Mouse (Mus musculus) CH12F3 (cell line): ENCODE data around the gene Hsdl1.

ENCODE experiments used
- in situ Hi-C: fragments of 300-500 bp; cut with MboI; formaldehyde crosslinking; loops from 2 replicates; pipeline ENCODE4 v1.14.3; 2020; ENCODE audit warnings: low sequenced_read_pairs

Hsdl1 gene

DNA sequence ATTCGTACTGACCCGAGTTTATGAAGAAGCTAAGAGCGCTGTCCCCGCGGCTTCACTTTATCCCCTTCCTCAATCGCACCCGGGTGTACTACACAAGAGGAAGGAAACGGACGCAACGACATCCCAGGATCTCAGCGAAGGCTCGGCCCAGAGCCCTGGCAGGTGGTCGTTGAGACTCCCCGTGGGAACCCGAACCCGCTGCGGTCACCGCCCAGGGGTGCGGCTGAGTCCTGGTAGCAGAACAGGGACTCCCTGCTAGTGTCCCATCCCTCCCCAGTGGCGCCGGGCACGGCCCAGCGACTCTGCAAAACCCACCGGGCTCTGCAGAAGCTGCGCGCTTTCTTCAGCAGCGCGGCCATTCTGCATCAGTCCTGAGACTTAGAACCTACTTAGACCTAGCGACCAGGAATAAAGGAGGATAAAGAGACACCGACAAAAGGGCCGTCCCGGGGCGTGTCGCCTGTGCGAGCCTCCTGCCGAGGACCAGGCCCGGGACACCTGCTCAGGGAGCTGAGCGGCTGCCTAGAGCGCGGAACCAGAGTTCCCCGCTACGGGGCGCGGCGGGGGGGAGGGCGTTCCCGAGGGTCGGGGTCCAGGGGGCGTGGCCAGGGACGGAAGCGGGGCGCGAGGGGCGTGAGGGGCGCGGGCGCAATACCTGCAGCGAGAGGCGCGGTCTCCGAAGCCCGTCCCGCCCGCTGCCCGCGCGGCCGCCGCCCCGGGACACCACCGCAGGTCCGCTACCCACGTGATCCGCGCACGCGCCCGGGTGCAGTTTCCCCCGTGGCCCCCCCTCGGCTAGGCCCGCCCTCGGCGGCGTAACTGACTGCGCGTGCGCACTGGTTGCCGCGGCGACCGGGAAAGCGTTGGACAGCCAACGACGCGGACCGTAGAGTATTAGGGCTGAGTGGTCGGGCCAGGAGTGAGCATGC is at the start of gene Hsdl1, which contains the start of gene Dnaaf1:
TSS of gene Hsdl1 (minus strand) at position 747 of the 929 bp plus-strand sequence.
TSS of gene Dnaaf1 (plus strand) at position 799 of the 929 bp plus-strand sequence.
- in situ Hi-C loops = no loop called here

DNA sequence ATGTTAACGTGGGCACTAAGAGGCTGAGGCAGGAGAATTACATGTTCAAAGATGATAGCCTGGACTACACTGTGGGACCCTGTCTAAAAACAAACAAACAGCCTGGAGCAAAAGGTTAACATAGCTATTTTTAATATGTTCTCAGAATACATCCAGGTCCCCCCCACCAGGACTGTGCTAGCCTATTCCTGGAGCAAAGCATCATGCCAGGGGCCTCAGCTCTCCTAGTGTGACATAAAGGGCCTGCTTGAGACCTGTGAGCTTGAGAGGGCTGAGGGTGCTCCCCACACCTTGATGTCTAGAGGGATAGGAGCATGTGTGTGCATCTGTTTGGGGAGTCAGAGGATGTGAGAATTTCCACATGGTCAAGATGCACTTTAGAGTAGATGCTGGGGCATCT is 48.8 kb upstream of the Hsdl1 start:
- in situ Hi-C loops = no loop called here

DNA sequence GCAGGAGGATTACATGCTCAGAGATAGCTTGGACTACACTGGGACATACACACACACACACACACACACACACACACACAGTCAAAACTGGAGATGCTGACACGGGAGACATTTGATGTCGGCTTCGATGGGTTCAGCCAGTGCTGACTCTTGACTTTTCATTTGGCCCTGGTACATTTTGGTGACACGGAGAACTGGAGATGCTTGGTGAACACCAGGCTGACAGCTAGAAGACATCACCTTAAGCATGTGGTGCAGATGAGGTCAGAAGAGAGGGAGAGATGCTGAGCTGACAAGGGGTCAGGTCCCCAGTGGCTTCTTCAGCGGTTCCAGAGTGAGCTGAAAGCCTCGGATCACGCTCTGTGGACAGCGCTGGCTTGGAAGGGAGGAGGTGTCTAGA is 48.1 kb upstream of the Hsdl1 start:
- in situ Hi-C loops = no loop called here

DNA sequence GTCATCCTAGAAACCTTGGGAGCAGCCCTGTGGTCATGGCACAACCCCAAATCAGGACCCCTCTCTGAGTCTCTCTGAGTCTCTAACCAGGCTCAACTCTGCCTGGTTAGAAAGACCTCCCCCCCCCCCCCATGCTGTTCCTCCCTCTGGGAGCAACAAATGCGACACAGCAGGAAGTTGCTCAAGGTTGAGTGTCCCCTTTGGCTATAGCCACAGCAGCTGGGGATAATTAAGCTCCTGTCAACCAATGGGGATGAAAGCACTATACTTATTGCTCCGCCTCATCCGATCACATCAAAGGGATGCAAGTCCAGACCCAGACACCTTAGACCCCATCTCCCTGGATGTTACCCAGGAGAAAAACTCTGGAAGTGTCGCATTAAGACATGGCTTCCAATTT is 47.6 kb upstream of the Hsdl1 start:
- in situ Hi-C loops = no loop called here

DNA sequence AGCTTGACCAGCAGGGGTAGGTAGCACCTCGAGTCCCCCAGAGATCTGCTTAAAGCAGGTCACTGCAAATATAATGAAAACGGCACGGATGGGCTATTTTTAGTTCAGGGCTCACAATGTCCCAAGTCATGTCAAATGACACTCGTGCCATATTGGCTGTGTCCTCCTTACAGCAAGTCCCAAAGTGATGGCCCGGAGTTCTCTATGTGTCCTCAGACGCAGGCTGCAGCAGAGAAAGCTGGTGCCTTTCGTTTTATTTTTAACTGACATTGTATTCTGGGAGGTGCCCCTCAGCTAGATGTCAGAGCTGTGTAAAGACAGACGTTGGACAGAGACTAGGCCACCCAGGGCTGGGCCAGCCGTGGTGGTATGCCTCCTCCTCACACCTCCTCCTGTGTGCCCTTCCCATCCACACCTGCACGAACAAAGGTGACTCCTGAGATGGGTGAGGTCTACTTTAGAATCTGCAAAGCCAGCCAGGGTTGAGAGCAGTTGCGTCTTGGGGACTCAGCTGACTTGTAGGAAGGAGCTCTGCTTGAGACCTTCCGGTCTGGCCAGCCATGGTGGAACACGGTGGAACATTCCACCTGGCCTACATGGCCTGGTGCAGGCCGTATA is 46.0 kb upstream of the Hsdl1 start:
- in situ Hi-C loops = no loop called here

DNA sequence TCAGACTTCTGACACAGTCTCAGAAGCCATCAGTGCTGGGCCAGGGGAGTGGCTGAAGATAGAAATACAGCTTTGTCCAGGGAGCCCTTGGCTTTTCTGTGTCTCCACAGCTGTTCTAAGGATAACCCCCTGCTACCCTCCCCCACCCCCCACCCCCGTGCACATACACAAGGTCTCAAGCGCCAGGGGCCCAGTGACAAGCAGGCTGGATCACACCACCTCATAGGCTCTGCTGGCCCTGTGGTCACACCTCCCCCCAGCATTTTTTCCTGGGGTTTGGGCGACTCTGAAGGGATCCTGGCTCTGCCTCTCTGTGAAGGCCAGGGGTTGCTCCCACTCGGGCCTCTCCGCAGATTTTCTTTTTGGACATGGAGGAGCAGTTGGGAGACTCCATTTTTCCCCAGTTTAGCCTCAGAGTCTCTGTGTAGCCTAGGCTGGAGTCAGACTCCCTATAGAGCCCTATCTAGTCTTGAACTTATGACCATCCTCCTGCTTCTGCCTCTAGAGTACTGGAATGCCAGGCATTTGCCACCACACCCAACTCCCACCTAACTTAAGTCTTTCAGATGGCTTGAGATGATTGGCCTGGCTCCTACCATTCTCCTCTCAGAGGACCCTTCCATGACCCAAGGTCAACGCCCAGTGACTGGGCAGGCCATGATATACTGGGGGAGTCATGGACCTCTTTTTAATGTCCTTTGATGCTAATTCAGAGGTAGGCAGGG is 45.3 kb upstream of the Hsdl1 start:
- in situ Hi-C loops = no loop called here

DNA sequence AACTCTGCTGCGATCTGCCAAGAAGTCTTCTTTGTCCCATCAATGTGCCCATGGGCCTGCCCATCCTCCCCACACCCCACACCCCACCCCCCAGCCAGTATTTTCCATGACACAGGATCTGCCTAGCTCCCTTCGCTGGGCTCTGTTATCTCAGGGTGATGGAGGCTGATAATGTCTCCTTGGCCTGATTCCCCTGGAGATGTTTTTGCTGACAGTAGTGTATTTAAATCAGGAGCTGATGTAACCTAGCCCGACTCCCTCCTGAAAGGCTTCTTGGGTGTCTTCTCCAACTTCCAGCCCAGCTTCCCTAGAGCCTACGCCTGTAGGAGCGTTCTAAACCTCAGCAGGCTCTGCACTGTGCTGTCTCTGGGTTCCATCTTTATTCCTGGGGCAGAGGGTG is 43.9 kb upstream of the Hsdl1 start:
- in situ Hi-C loops = no loop called here

DNA sequence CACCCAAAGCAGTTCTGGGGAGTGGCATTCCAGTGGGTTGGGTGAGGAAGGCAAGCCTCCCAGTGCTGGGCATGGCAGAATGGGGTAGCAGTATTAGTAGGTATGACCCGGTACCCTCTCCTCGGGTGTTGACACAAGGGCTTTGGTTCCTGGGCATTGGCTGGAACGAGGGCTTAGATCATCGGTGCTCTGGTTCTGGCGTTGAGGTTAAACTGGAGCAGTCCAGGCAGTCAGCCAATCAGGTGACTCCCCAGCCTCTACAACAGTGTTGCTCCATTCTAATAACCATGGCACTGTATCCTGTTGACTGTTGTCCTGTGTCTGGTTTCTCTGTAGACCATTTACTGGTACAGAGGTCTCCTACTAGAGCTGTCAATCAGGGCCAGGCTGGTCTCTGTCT is 42.6 kb upstream of the Hsdl1 start:
- in situ Hi-C loops = no loop called here

DNA sequence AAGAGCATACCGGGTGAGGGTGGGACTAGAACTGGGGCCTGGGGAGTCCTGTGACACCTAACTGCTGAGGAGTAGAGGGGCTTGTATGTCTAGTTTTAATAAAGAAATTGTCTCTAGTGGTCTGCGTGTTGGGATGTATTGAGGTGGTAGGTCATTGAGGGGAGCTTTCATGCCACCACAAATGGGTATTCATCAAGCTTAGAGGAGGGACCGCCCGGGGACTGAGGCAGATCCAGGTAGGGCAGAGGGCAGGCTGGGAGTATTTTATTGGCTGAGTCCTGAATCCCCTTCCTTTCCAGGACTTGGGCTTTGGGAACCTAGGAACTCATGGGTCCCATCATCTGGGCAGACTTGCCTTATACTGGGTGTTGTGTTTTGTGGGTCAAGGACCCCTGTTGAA is 41.8 kb upstream of the Hsdl1 start:
- in situ Hi-C loops = no loop called here

DNA sequence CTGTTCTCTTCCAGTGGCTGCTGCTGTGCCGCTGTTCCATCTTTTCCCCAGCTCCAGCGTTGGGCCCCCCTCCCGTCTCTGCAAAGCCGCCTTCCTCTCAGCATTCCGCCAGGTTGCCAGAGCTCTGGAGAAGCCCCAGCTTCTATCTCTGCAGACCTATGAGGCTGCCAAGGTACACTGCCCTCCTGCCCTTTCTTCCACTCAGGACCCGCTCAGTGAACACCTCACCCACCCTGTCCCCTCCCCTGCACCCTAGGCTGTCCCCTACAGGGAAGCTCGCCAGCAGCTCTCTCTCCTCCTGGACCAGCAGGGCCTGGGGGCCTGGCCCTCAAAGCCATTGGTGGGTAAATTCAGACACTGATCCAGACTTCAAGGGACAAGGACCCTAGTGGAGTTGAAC is 41.4 kb upstream of the Hsdl1 start:
- in situ Hi-C loops = no loop called here

DNA sequence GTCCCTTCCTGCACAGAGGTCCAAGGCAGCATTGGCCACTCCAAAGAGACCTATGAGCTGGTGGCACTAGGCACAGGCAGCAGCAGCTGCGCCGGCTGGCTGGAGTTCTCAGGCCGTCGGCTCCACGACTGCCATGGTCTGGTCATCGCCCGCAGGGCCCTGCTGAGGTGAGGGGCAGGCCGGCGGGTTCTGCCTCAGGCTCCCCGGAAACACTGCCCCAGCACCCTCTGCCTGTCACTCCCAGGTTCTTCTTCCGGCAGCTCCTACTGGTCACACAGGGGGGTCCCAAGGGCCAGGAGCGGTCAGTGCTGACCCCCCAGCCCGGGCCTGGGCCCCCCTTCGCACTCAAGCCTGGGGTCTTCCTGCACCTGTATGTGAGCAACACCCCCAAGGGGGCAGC is 40.1 kb upstream of the Hsdl1 start:
- in situ Hi-C loops = no loop called here

DNA sequence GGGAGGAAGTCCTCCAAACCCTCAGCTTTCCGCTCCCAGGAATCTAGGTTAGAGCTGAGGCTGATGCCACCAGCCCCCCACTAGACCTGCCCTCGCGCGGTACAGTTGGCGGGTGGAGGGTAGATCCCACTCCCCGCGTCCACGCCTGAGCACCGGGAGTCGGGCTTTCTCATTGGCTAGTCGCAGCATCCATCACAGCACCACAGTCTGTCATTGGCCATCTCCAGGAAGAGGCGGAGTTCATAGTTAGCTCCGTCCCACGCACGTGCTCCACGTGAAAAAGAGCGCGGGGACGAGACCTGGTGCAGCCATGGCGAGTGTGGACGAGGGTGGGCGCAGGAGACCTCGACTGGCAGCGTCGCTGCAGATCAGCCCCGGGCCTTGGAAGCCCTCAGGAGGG is 37.5 kb upstream of the Hsdl1 start, which contains the start of gene Adad2:
TSS of gene Adad2 (plus strand) at position 277 of the 400 bp plus-strand sequence.
- in situ Hi-C loops = no loop called here

DNA sequence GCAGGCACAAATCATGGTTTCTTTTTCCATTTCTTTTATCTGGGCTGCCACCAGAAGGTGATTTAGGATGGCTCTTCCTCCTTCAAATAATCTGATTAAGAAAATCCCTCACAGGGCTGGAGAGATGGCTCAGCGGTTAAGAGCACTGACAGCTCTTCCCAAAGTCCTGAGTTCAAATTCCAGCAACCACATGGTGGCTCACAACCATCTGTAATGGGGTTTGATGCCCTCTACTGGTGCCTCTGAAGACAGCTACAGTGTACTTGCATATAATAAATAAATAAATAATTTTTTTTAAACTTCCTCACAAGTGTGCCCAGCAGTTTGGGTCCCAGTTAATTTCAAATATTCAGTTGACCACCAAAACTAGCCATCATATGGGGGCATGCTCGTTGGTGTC is 31.2 kb upstream of the Hsdl1 start:
- in situ Hi-C loops = no loop called here

DNA sequence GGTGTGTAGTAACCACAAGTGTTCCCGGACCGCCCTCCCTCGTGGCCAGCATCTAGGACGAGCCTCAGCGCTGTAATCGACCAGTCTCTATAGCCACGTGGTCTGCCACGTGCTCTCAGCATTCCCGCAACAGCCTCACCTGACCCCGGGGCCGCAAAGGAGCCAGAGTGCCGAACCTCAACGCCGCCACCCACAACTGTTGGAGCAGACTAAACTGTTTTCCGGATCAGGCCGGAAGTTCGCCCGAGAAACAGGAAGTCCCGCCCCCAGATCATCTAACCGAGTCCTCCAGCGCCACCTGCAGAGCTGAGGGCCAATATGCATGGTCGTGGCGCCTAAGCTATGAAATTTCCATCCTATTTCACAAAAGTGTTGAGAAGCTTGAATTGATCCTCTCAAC is 30.0 kb upstream of the Hsdl1 start, which contains the start of gene Taf1c:
TSS of gene Taf1c (minus strand) at position 227 of the 400 bp plus-strand sequence.
- in situ Hi-C loops = no loop called here

DNA sequence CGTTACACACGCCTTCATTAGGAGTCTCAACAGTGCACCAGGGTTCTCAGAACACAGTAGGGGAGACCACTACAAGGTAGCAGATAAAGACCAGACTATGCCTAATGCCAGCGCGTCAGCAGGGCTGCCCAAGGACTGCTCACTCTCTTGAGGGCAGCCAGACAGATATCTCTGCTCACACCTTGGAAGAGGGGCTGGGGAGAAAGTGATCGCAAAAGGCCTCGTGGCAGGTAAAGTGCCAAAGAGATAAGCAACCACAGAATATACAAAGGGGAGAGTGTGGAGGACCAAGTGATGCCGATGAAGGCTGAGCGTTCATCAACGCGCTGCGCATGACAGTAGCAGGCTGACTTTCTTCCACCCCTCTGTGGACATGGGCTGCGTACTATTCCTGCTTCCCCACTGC is 29.4 kb upstream of the Hsdl1 start:
- in situ Hi-C loops = no loop called here

DNA sequence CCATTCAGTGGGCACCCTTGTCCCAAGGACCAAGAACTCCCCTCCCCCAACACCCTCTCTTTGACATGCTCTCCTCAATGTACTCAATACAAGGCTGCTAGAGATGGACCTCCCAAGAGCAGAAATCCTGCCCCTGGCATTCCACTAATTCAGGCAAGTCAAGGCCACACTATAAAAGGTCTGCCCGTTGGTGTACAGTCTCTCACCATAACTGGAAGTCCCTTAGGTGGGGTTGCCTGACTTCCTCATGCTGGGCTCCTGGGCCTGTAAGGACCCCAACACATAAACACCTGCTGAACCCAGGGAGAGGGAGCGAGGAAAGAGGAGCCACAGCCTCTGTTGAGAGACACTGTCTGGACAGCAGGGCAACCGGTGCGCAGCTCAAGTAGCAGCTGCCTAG is 28.8 kb upstream of the Hsdl1 start:
- in situ Hi-C loops = no loop called here

DNA sequence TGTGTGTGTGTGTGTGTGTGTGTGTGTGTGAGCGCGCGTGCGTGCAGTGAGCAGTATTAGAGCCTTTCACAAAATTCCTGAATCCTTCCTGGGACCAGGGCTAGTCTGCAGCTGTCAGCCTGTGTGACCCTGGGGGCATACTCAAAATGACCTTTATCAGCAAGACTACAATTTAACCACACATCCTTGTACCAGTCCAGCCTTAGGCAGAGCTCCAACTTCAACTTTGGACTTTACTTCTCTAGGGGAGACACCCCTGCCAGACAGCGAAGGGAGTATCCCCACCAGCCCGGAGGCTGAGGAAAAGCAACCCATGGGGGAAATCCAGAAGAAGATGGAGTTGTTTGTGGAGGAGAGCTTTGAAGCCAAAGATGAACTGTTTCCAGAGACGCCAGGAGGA is 16.5 kb upstream of the Hsdl1 start:
- in situ Hi-C loops = no loop called here

DNA sequence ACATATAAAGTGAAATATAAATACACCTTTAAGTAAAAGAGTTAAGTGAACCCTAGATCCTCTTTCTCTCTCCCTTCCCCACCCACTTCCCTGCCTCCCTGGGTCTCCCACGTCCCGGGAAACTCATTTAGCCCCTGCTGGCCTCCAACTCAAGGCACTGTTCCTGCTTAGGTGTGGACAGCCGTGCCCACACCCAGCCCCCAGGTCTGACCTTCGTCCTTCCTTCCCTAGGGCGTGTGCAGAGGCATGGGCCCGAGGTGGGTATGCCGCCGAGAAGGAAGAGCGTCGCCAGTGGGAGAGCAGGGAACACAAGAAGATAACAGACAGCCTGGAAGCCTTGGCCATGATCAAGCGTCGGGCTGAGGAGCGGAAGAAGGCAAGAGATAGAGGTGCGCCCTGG is 15.4 kb upstream of the Hsdl1 start:
- in situ Hi-C loops = no loop called here

DNA sequence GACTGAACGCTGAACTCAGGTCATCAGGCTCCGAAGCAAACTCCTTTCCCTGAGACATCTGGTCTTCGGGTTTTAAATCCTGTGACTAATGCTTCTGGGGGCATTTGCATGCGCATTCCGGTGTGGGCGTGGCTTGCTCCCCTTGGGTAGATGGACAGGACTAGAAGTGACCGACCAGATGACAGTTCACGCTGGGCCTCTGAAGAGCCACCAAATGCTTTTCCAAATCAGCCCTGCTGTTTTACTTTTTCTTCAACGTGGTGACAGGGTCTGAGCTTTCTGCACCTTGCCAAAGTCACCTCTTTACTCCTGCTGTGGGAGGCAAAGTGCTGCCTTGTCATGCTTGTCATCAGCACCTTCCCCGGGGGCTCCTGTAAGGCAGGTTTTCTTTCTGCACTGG is 13.9 kb upstream of the Hsdl1 start:
- in situ Hi-C loops = no loop called here

DNA sequence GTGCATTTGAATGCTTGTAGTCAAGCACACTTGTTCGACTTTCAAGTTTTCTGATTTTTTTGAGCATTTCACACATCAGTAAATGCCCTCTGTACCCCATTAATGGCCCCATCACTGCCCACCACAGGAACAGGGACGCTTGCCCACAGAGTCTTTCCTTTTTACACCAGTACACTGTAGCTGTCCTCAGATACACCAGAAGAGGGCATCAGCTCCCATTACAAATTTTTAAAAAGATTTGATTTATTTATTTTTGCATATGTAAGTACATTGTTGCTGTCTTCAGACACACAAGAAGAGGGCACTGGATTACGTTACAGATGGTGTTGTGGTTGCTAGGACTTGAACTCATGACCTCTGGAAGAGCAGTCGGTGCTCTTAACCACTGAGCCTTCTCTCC is 13.3 kb upstream of the Hsdl1 start:
- in situ Hi-C loops = no loop called here

DNA sequence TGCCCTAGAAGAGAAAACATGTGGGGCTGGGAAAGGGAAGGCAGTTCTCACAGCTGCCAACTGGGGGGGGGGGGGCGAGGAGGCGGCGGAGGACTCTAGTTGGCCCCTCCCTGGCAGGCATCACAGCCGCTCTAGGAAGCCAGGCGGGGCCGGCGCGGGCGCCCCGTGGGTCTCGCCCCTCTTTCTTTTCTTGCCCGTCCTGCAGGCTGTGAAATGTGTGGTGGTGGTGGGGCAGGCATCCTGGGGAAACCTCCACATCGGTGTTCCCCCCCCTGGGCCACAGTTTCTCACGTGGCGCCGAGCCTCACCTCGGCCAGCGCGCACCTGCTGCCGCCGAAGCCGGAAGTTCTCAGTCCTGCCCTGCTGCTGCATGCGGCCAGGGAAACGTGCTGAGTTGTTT is 10.9 kb upstream of the Hsdl1 start:
- in situ Hi-C loops = no loop called here
